Mouse (Mus musculus) erythroblast, embryonic 14.5 days (primary cell): ENCODE measurements around the gene Dpy19l3. TPM values are rescaled to one million over a fixed set of nuclear protein-coding genes. Genes with fewer than 3 reads are reported as not detected.

Experiments used
- H3K27me3 ChIP-seq: 2 replicates; pipeline ENCODE4 v1.6.1; 2012; ENCODE audit warnings: inconsistent platforms; ENCODE audit not compliant: control insufficient read depth
- H3K36me3 ChIP-seq: 2 replicates; pipeline ENCODE4 v1.6.1; 2012; ENCODE audit warnings: mild to moderate bottlenecking, inconsistent platforms; ENCODE audit not compliant: control insufficient read depth
- H3K4me1 ChIP-seq: 2 replicates; pipeline ENCODE4 v1.6.1; 2012; ENCODE audit warnings: inconsistent platforms; ENCODE audit not compliant: control insufficient read depth
- H3K4me3 ChIP-seq: replicated peaks from 2 replicates; pipeline ENCODE3; 2012; ENCODE audit warnings: moderate library complexity, mild to moderate bottlenecking, inconsistent platforms
- H3K9me3 ChIP-seq: 2 replicates; pipeline ENCODE4 v1.6.1; 2012; ENCODE audit warnings: low read length, inconsistent platforms, mixed read lengths; ENCODE audit not compliant: control insufficient read depth
- GATA1 ChIP-seq: IDR thresholded peaks from 2 replicates; pipeline ENCODE4 v1.6.1; 2012; ENCODE audit warnings: low read length, inconsistent platforms, mixed read lengths
- TAL1 ChIP-seq: IDR thresholded peaks from 3 replicates; pipeline ENCODE4 v1.6.1; 2012; ENCODE audit warnings: low read length, inconsistent platforms, mixed read lengths
- polyA plus RNA-seq: library from polyadenylated mRNA; stranded (reverse); fragments of >175 nt; gene quantifications from 2 replicates; pipeline ENCODE4 v1.2.3, GENCODE M21; 2012

Dpy19l3 gene
- polyA plus RNA-seq, 1 experiment = 0.11 TPM

- Histone ChIP-seq H3K36me3 (no peaks in the 10 kb centered on the region; the same call in 1 of the 2 replicates), H3K9me3 (peaks cover 2% of the 10 kb centered on the region; the same call in 1 of the 2 replicates)
These were observed 11.9 kb downstream of the Dpy19l3 start for GRCm38 (mm10) chr7:35742310-35742709.

GRCm38 (mm10) chr7:35741858-35742257, 12.4 kb downstream of the Dpy19l3 start:
- TF ChIP-seq GATA1 = no peak
- no peak for TF ChIP-seq TAL1
- Histone ChIP-seq H3K9me3 (peaks cover 2% of the 10 kb centered on the region; the same call in 1 of the 2 replicates), H3K27me3 (no peaks in the 10 kb centered on the region), H3K4me1 (no peaks in the 10 kb centered on the region), H3K4me3 (no peak overlapping the region), H3K36me3 (no peaks in the 10 kb centered on the region; the same call in 1 of the 2 replicates)

More at GRCm38 (mm10) chr7:35742310-35742709, 11.9 kb downstream of the Dpy19l3 start:
- TF ChIP-seq GATA1 (no peak), TAL1 (no peak)
- Histone ChIP-seq H3K27me3 (no peaks in the 10 kb centered on the region), H3K4me1 (no peaks in the 10 kb centered on the region), H3K4me3 (no peak overlapping the region)

- TF ChIP-seq GATA1 (no peak), TAL1 (no peak)
- H3K27me3 ChIP-seq = no peaks in the 10 kb centered on the region
- no peaks in the 10 kb centered on the region for H3K4me1 ChIP-seq
- no peaks in the 10 kb centered on the region for H3K36me3 ChIP-seq
- peaks cover 2% of the 10 kb centered on the region; the same call in 1 of the 2 replicates for H3K9me3 ChIP-seq
- no peak overlapping the region for H3K4me3 ChIP-seq
These were observed 13.6 kb downstream of the Dpy19l3 start for GRCm38 (mm10) chr7:35740489-35741230.

GRCm38 (mm10) chr7:35738871-35739270, 15.4 kb downstream of the Dpy19l3 start:
- H3K4me1 ChIP-seq = no peaks in the 10 kb centered on the region
- no peaks in the 10 kb centered on the region for H3K27me3 ChIP-seq

GRCm38 (mm10) chr7:35733313-35734050, 20.8 kb downstream of the Dpy19l3 start:
- H3K4me3 ChIP-seq = no peak overlapping the region
- peaks cover 2% of the 10 kb centered on the region; the same call in 1 of the 2 replicates for H3K9me3 ChIP-seq
- no peaks in the 10 kb centered on the region for H3K27me3 ChIP-seq
- no peaks in the 10 kb centered on the region; the same call in 1 of the 2 replicates for H3K36me3 ChIP-seq
- TF ChIP-seq GATA1 = no peak
- TF ChIP-seq TAL1 = no peak
- H3K4me1 ChIP-seq = no peaks in the 10 kb centered on the region

More at GRCm38 (mm10) chr7:35738871-35739270, 15.4 kb downstream of the Dpy19l3 start:
- Histone ChIP-seq H3K9me3 (peaks cover 2% of the 10 kb centered on the region; the same call in 1 of the 2 replicates), H3K36me3 (no peaks in the 10 kb centered on the region; the same call in 1 of the 2 replicates), H3K4me3 (no peak overlapping the region)
- no peak for TF ChIP-seq TAL1

GRCm38 (mm10) chr7:35732585-35733059, 21.6 kb downstream of the Dpy19l3 start:
- H3K4me3 ChIP-seq = no peak overlapping the region
- TF ChIP-seq TAL1 (no peak), GATA1 (no peak)
- no peaks in the 10 kb centered on the region for H3K27me3 ChIP-seq
- peaks cover 2% of the 10 kb centered on the region; the same call in 1 of the 2 replicates for H3K9me3 ChIP-seq
- H3K4me1 ChIP-seq = no peaks in the 10 kb centered on the region
- no peaks in the 10 kb centered on the region; the same call in 1 of the 2 replicates for H3K36me3 ChIP-seq

DNA sequence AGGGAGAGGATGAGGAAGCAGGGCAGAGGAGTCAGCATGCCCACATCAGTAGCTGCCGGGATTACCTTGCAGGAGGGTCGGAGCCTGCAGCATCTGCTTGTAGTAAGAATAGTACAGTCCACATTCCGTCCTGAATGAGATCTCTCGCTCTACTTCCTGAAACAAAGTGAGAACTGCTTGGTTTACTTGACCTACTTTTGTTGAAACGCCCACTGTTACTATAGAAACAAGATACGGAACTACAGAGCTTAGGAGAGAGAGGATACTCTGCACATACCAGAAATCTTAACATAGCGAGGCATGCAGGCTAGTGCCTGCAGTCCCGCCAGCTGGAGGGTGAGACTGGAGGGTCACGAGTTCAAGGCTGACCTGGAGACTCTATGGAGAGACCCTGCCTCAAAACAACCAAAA, 24.6 kb downstream of the Dpy19l3 start:
- TF ChIP-seq TAL1 (no peak), GATA1 (no peak)
- no peaks in the 10 kb centered on the region for H3K27me3 ChIP-seq
- H3K9me3 ChIP-seq = no peaks in the 10 kb centered on the region
- H3K36me3 ChIP-seq = no peaks in the 10 kb centered on the region; the same call in 1 of the 2 replicates
- no peak overlapping the region for H3K4me3 ChIP-seq
- no peaks in the 10 kb centered on the region for H3K4me1 ChIP-seq

DNA sequence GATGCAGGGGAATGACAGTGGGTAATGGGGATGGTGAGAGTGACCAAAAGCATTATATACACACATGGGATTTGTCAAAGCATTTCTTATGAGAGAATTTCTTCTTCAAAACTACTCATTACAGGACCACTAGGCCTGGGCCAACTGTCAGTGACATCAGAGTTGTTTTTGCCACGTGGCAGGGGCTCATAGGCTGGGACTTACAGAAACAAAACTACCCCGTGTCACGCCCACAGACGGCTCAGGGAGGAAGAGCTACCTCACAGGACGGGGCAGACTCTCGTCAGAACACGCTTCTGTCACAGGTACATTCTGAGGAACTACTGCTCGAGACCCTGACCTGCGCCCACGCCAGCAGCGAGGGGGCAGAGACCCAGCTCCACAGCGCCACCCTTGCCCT, 25.9 kb downstream of the Dpy19l3 start:
- Histone ChIP-seq H3K4me3 (no peak overlapping the region), H3K27me3 (no peaks in the 10 kb centered on the region), H3K36me3 (no peaks in the 10 kb centered on the region), H3K4me1 (no peaks in the 10 kb centered on the region), H3K9me3 (no peaks in the 10 kb centered on the region)
- TF ChIP-seq GATA1 = no peak
- no peak for TF ChIP-seq TAL1

DNA sequence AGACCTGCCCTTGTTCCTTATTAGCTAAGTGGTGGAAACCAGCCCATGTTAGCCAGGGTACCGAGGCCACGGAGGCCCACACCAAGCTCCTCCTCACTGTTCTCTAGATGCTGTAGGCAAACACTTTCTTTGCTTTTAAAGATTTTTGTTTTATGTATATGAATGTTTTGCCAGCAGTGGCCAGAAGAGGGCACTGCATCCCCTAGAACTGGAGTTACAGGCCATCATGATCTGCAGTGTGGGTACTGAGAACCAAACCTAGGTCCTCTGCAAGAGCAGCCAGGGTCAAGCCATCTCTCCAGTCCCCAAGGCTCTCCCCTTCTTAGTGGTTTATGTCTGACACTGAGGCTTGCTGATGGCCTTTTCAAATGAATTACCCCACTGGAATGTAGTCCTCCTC, 31.2 kb downstream of the Dpy19l3 start:
- H3K9me3 ChIP-seq = peaks cover 2% of the 10 kb centered on the region; the same call in 1 of the 2 replicates
- H3K27me3 ChIP-seq = no peaks in the 10 kb centered on the region
- peaks cover 6% of the 10 kb centered on the region; the same call in 1 of the 2 replicates for H3K36me3 ChIP-seq
- no peak overlapping the region for H3K4me3 ChIP-seq
- TF ChIP-seq GATA1 = no peak
- no peak for TF ChIP-seq TAL1
- H3K4me1 ChIP-seq = no peaks in the 10 kb centered on the region
